Mouse (Mus musculus): ENCODE measurements around the gene Pdzd2. TPM values are rescaled to one million over a fixed set of nuclear protein-coding genes. Genes with fewer than 3 reads are reported as not detected.

The Pdzd2 gene
- total RNA-seq (2015; ENCODE audit: low replicate concordance) (not detected in 2 replicates), total RNA-seq (2017; ENCODE audit: low replicate concordance) (0.14 and 0.17 TPM in 2 replicates)

DNA sequence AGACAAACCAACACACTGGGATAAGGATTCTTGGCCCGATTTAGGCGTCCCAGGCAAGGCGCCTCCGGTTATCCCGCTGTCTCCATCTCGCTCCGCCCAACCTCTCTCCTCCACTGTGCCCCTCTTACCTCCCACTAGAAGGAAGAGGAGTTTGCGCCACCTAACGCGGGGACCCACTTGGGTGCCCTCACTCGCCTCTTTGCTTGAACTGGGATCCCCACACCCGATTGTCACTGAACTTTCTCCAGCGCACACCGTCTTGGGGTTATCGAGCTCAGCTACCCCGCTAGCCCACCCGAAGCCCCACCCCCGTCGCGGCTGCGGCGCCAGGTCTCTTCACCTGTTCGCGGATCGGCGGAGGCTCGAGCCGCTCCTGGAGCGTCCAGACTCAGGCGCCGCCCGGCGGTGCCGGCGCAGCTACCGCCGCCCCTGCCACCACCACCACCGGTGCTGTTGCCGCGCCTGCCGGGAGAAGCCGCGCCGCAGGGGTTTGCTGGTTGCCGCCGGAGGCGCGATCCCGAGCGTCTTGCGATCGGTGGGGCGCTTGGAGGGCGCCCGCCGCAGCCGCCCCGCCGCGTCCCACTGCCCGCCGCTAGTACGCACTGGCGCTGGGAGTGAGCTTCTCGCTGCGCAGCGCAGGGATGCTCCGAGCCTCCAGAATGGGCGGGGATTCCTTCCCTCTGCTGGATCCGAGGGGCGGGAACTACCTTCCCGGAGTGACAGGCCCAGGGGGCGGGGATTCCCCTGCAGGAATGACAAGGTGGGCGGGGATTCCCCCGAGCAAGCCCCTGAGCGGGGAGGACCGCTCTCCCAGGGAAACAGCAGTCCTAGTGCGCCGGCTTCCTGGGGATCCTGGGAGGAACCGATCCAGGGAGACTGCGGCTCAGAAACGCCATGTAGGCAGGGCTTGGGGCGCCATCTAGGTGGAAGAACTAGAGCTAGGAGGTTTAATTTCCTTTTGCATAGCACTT lies at the start of gene Pdzd2:
Gene Pdzd2, minus strand, starts transcription at position 648 of the 971 bp plus-strand sequence.
- ATAC-seq (replicated peaks; ENCODE audit: low FRiP score, poor library complexity, severe bottlenecking), result peak; percentile 25; the same call in 1 of the 2 replicates

DNA sequence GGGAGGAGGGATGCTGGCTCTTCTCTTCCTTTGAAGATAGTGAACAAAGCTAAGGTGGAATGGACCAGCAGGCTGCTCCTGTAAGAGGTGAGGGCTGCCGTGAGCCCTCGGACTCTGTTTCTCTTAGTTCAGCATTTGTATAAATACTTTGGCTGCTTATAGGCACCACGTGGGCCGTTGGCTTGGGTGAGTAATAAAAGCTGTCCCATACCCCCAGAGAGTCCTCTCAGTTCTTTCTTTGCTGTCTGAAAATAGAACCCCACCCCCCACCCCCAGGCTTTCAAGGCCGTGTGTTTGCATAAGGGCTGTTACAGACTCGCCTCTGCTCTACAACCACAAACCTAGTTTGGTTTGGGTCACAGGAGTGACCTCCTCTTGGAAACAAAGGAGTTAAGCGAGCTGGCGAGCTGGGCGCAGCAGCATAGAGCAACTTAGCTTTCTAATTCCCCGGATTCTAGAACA lies 49.7 kb upstream of the Pdzd2 start:
- ATAC-seq (replicated peaks; ENCODE audit: low FRiP score, poor library complexity, severe bottlenecking), result no peak

DNA sequence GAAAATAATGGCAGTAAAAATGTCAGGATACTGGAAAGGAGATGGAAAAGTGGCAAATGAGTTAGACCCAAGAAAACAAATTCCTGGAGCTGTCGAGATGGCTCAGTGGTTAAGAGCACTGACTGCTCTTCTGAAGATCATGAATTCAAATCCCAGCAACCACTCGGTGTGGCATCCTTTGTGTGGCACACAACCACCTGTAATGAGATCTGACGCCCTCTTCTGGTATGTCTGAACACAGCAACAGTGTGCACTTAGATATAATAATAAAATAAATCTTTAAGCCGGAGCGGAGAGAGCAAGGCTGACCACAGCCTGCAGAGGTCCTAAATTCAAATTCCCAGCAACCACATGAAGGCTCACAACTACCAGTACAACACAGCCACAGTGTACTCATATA lies 48.8 kb upstream of the Pdzd2 start:
- no peak for ATAC-seq (replicated peaks; ENCODE audit: low FRiP score, poor library complexity, severe bottlenecking)

DNA sequence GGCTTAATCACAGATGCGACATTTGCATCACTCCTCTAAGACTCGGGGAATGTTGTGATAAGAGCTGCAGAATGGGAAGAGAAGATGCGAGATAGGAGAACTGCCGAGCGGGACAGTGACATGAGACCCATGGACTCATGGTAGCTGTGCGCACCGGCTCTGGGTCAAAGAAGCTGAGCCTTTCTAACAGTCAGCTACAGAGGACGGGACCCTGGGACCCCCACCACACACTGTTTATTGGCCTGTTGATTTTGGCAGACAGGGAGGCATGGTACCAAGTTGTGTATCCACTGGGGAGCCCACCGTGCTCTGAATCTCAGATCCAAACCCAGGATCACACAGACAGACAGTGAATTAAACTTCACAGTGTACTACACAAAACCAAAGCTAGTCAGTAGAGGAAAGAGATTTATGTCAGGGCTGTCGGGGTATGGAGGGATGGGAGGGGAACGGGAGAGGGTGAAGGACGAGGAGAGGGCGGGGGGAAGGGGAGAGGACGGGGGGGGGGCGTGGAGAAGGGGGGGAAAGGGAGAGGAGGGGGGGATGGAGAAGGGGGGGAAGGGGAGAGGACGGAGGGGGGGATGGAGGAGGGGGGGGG lies 42.1 kb upstream of the Pdzd2 start:
- ATAC-seq (replicated peaks; ENCODE audit: low FRiP score, poor library complexity, severe bottlenecking), result no peak

DNA sequence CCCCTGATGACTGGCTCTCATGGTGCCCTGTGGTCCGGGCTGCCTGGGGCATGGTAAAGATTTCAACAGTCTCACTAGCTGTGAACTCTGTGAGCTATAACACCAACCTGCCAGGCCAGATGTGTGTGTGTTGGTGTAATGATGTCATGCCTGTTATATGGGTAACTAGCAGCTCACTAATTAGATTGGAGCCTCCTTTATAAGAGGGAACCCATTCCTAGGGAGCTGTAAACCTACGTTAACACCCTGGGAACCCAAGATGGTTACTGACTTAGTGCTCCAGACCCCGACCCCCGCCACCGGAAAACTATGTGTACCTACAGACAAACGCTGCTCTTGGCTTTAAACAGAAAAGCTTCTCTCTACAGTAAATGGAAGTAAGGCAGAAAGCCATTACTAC lies 41.6 kb upstream of the Pdzd2 start:
- ATAC-seq (replicated peaks; ENCODE audit: low FRiP score, poor library complexity, severe bottlenecking), result no peak

DNA sequence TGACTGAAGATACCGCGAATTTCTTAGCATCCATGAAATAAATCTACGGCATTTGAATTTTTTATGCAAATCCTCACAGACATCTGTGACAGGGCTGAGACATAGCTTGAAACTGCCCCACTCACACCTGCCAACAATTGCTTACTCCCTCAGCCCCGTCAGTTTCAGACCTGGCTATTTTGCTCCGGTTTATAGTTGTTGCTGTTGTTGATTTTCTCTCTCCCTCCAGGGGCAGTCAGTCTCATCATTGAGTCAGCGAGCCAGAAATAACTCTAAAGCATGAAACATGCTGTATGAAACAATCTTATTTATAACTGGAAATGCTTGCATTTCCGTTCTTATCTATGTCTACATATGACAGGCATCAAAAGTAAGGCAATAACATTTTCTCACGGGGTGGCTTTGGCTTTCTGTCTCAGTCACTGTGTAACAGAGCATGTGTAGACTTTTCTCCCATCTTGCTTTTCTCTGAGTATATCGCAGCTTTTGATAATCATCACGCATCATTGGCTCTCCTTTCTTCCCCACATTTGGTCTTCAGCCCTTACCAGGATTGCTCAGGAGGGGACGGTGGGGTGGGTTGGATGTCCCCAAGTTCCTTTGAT lies 34.5 kb upstream of the Pdzd2 start:
- ATAC-seq (replicated peaks; ENCODE audit: low FRiP score, poor library complexity, severe bottlenecking), result no peak

DNA sequence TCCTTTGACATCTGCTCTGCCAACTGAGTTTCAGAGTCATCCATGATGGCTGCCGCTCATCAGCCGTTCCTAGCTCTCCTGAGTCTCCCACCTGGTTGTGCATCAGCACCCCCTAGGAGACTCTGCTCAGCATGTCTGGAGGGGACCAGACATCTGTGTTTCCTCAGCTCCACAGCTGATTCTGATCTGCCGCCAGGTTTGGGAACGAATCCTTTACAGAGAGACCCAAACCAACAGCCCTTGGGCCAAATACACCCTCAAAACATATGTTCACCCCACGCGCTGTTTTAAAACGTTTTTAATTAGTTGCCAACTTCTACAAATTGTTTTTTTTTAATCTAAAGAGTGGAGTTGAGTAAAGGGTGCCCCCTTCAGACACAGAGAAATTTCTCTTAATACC lies 31.2 kb upstream of the Pdzd2 start:
- ATAC-seq (replicated peaks; ENCODE audit: low FRiP score, poor library complexity, severe bottlenecking), result no peak

DNA sequence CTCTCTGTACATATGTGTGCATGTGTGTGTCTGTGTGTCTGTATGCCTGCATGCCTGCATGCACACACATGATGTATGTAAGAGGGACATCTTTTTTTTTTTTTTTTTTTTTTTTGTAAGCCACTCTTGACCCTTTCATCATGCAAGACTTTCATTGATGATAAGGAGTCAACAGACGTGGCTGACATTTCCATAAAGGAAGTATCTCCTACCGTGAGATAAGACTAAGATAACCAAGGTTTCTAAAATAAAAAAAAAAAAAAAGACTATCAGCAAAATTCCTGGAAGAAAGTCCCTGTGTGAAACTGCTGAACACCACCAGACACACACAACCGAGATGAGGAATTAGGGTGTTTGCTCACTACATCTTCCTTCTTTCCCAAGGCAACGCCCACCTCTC lies 27.1 kb upstream of the Pdzd2 start:
- no peak for ATAC-seq (replicated peaks; ENCODE audit: low FRiP score, poor library complexity, severe bottlenecking)

DNA sequence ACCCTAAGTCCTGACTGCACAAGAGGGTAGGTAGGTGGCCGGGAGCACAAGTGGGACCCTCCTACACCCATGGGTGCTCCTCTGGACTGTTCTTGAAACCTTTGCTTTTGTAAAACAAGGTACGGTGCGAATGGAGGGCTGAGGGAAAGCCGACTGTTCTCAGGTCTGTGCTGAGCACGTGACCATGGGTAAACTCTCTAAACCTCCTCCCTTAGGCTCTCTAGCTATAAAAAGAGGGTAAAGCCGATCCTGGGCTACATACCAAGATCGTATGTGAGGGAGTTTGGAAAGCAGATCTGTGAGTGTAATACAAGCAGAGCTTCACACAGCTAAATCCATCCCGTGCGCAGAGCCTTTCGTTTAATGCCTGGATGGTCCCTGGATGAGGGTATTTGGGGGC lies 23.4 kb upstream of the Pdzd2 start:
- no peak for ATAC-seq (replicated peaks; ENCODE audit: low FRiP score, poor library complexity, severe bottlenecking)

DNA sequence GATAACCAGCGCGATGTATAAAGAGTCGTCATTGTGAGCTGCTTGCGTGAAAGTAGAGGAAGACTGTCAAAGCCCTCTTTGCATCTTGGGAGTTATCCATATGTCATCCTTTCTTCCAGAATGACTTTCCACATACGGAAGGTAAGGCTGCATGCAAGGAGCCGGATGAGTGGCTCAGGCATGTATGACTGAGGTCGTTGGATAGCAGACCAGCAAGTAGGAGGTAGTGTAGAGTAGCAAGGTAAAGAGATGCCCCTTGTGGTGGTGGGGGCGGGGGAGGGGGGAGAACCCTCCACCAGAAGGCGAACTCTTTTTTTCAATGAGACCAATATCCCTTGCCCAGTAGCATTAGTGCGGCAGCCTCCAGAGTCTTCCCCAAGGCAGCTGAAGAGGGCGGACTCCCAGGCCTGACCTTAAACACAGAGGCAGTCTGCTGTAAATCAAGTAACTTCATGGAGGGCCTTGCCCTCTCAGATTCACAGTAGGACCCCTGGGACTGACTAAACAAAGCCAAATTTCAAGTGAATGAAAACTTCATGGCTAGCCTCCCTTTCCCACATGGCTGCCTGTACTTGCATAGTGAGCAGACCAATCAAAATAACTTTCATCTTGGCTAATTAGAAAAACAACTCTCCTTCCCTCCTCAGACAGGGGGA lies 22.7 kb upstream of the Pdzd2 start:
- no peak for ATAC-seq (replicated peaks; ENCODE audit: low FRiP score, poor library complexity, severe bottlenecking)

DNA sequence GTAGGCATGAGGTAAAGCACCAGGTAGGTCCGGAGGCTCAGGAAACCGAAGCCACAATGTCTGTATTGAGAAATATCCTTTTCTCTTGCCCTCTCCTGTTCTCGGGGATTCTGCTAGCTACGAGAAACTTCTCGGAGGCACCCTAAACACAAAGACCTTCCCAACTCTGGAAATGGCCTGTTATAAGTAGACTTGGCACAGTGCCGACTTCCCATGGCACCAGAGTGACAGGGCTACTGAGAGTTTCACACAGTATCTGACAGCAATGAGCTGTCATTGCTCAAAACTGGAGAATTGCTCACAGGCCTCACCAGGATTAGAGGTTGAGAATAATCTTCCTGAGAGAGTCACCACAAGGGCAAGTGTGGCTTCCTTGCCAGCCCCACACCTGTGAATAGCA lies 21.0 kb upstream of the Pdzd2 start:
- no peak for ATAC-seq (replicated peaks; ENCODE audit: low FRiP score, poor library complexity, severe bottlenecking)

DNA sequence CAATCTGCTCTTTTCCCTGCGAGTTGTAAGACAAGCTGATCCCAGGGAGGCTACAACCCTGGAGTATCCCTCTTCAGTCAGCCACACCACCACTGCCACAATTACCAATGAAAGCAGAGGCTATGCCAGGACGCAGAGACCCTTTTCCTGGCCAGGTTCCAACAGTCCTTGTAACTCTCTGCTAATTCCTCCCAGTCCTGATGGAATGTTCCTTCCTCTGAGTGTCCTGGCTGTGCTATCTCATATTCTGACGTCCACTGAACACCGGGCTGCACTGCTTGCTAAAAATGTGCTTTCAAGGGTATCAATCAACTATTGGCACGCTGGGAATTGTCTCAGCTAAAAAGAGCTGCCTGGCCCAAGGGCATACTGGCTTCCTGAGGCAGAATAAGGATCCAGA lies 18.7 kb upstream of the Pdzd2 start:
- no peak for ATAC-seq (replicated peaks; ENCODE audit: low FRiP score, poor library complexity, severe bottlenecking)

DNA sequence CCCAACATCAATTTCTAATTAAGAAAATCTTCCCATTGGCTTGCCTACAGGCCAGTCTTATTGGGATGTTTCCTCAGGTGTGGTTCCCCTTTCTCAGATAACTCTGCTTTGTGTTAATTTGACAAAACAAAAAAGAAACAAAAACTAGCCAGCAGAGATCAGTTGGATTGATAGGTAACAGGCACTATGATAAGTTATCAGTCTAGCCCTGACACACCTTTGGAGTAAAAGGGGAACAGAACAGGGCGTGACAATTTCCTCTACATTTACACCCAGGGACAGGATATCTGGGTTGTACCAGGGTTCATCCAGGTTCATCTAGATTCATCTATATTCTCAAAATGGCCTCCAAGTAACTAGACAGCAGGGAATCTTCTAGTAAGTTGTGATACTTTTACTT lies 18.0 kb upstream of the Pdzd2 start:
- no peak for ATAC-seq (replicated peaks; ENCODE audit: low FRiP score, poor library complexity, severe bottlenecking)

DNA sequence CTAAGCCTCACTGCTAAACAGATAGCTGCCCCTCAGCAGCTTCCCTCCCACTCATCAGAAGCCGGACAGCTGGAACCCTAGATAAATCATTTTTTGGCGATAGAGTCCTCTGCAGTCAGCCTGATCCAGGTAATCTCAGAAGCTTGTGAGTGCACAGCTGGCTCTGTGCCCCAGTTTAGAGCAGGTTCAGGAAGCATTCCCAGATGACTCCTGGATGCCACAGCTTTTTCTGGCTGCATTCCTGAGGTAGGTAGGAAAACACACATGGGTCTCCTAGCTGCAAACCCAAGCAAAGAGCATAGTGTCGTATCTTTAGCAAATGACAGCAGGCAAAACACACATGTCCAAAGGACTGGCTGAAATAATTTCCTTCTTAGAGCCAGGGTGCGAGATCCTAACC lies 13.5 kb upstream of the Pdzd2 start:
- no peak for ATAC-seq (replicated peaks; ENCODE audit: low FRiP score, poor library complexity, severe bottlenecking)

DNA sequence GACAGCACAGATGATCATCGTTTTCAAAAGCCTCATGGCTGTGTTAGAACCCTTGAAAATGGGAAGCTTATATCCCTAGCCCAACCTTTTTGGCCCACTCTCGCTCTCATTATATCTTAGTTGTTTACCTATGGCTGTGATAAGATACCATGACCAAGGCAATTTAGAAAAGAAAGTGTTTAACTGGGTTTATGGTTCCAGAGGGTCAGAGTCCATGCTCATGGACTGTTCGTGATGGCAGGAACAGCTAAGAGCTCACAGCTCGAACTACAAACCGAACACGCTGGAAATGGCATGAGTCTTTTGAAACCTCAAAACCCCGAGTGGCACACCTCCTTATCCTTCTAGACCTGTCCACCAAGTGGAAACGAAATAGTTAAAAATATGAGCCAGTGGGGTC lies 11.2 kb upstream of the Pdzd2 start:
- ATAC-seq (replicated peaks; ENCODE audit: low FRiP score, poor library complexity, severe bottlenecking), result no peak

DNA sequence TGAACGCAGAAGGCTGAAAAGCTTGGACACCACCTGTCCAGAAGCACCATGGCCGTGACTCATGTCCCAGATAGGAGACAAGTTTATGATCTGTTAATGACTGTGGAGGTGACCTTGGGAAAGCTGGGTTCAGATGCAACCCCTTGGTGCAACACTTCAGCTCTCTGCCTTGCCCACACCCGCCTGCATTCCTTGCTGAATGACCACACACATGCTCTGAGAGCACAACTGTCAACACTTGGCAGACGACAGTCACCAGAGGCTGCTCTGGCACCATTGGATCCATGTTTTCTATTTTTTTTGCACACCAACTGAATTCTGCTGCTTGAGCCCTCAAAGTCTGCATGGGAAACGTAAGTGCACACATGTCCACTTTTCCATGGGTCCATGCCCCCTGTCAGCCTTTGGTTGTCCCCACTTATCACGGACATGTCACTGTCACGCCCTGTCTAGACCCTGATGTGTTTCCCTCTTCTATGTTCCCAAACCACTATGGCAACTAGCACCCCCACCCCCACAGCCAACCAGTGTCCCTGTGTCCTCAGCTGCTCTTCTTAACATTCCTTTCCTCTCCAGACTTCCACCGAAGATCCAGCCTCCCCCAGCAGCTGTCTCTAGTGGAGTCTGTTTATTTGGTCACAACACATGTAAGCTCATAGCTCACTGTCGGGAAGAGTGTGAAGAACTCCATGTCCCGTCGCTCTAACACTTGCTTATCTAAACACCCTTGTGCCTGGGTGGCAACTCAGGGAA lies 10.0 kb upstream of the Pdzd2 start:
- no peak for ATAC-seq (replicated peaks; ENCODE audit: low FRiP score, poor library complexity, severe bottlenecking)

DNA sequence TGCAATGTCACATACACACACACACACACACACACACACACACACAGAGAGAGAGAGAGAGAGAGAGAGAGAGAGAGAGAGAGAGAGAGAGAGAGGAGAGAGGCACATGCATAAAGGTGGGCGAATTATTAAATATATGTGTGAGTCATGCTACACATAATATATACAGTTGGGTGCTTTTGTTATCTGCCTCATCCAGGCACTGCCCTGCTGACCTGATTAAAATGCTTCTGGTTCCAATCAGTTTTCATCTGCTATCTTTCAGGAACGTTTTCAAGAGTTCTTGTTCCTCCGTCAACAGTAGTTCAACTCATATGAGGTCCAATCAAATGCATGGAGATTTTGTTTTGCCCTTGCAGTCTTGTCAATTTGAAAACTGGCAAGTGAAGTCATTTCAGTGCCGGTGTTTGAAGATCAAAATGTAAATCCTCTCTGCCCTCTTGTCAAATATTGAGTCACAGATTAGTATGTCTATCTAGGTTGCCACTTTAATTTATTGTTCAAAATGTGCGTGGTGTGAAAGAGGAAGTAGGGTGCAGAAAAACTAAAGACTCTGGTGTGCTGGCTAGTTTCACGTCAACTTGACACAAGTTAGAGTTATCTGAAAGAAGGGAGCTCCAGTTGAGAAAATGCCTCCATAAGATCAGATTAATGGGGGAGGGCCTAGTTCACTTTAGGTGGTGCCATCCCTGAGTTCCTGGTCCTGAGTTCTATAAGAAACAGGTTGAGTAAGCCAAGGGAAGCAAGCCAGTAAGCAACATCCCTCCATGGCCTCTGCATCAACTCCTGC lies 2.6 kb upstream of the Pdzd2 start:
- no peak for ATAC-seq (replicated peaks; ENCODE audit: low FRiP score, poor library complexity, severe bottlenecking)

DNA sequence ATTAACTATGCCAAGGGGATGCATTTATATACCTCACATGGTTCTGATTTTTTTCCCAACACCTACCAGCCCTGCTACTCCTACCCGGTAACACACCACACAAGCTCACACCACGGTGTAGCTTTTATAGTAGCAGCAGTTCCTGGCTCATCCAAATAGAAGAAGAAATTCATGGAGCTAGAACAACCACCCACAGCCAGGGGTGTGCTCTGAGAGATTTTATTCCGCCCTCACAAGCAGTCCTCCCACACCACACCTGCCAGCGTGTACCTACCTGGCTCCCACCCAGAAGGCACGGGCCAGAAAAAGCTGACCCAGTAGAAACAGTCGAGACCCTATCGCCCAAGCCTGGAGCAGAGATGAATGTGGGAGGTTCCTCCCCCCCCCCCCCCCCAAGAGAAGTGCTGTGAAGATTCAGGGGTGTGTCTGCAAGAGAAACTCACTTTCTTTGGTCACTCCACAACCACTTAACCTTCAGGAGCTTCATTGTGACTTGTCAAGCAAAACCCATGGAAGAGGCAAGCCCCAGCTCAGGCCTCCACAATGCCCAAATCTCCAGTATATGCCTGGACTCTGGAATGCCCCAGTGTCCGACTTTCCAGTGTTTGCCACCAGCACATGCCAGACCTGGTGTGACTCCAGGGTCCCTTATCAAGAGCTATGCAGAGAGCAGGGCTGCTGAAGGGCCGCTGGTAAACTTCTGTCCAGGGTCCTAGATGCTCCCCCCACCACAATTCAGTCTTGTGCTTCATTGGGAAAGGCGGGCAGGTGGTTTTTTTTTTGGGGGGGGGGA lies 1.2 kb downstream of the Pdzd2 start:
- ATAC-seq (replicated peaks; ENCODE audit: low FRiP score, poor library complexity, severe bottlenecking), result no peak
